Mouse (Mus musculus): ENCODE measurements around the gene Il17rb. TPM values are rescaled to one million over a fixed set of nuclear protein-coding genes. Genes with fewer than 3 reads are reported as not detected.
A peak's percentile ranks its signal among the peaks of the same experiment; 100 is the strongest.

The Il17rb gene
- polyA plus RNA-seq, 1 experiment: not detected

DNA sequence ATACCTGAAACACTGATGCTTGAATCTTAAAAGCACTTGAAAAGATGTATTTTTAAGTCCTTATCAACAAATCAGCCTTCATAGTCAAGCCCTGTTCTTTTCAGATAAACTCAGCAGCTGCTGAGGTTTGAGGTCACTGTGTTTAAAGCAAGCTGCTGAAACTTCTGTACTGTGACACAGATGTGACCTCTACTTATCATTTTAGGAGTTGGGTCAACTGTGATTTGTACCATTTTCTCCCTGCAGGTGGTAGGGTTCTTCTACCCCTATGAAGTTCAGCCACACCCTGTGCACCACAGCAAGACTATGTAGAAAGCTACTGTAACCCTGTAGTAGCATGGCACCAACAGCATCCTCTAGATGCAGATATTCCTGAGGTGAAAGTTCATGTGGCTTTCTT, 11.4 kb downstream of the Il17rb start:
- H3K4me3 ChIP-seq (ENCODE audit: insufficient read depth, low read length): no peak overlapping the region
- H3K4me1 ChIP-seq (ENCODE audit: control insufficient read depth, insufficient read depth, low read length): no peaks in the 10 kb centered on the region
- H3K27ac ChIP-seq (ENCODE audit: insufficient read depth, low read length): no peak overlapping the region
- TF ChIP-seq CTCF (IDR thresholded peaks at IDR 0.05; ENCODE audit: borderline replicate concordance, insufficient read depth, low read length) (no peak), POLR2A (IDR thresholded peaks at IDR 0.05; ENCODE audit: low read depth, low read length) (no peak)

DNA sequence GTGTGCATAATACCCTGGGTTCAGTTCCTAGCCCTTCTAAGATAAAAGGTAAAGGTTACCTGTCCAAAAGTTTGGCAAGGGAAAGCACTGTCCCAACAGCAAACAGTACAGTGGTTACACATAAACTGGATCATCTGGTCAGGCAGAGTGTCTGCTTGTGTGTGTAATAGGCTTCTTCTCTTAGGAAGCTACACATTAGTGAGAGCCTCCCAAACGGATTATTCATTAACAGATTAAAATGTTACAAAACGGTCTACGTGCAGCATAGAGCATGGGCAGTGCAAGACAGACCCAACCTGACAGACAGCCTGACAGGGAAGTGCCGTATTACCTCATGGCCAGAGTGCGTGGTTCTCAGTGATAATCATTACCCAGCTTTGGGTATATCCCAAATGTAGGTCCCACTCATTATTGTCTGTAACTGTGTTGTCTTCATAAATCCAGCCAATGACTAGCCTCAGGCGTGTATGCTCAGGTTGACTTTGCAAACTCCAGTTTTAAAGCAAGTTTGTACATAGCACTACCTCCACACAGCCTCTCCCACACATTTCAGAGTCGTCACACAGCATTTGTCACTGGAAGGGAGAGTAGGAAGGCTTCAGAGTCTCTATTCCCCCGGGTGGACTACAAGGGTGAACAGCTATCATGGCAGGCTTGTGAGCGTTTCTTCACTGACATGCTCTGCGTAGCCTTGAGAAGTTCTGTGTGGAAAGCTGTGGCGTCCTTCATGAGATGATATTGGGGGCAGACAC, 12.5 kb downstream of the Il17rb start:
- TF ChIP-seq CTCF (IDR thresholded peaks at IDR 0.05; ENCODE audit: borderline replicate concordance, insufficient read depth, low read length) (no peak), POLR2A (IDR thresholded peaks at IDR 0.05; ENCODE audit: low read depth, low read length) (no peak)
- Histone ChIP-seq H3K4me3 (ENCODE audit: insufficient read depth, low read length) (no peak overlapping the region), H3K27ac (ENCODE audit: insufficient read depth, low read length) (no peak overlapping the region), H3K4me1 (ENCODE audit: control insufficient read depth, insufficient read depth, low read length) (no peaks in the 10 kb centered on the region)

DNA sequence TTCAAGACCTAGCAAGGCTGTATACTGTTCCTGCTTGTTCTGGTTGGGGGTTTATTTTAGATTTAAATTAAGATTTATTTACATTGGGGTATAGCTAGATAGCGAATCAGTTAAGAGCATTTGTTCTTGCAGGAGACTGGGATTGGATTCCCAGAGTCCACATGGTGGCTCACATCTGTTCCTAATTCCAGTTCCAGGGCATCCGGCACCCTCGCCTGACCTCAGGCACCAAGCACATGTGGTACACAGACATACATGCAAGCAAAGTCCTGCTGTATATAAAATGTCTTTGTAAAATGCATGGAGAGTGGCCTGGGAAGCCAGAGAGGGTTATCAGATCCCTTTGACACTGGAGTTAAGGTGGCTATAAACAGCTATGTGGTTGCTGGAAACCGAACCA, 13.7 kb downstream of the Il17rb start:
- Histone ChIP-seq H3K4me1 (ENCODE audit: control insufficient read depth, insufficient read depth, low read length) (no peaks in the 10 kb centered on the region), H3K27ac (ENCODE audit: insufficient read depth, low read length) (no peak overlapping the region), H3K4me3 (ENCODE audit: insufficient read depth, low read length) (no peak overlapping the region)
- TF ChIP-seq POLR2A (IDR thresholded peaks at IDR 0.05; ENCODE audit: low read depth, low read length): no peak

DNA sequence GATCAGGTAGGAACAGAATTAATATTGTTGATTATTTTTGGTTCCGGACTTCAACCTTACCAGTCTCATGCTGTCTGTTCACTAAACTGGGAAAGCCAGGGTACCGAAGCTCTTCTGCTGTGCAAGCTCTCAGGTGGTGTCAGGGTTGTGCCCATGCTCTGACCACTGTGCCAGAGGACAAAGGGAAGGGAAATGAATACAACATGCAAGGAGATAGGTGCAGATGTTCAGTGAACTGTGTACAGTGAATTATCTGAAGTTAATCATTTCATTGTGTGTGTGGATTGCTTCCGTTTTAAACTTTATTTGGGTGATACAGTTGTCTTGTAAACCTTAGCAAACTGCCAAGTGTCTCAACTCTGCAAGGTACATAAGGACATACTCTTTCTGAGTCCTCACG, 20.4 kb downstream of the Il17rb start:
- H3K4me3 ChIP-seq (ENCODE audit: insufficient read depth, low read length): no peak overlapping the region
- H3K27ac ChIP-seq (ENCODE audit: insufficient read depth, low read length): no peak overlapping the region
- TF ChIP-seq CTCF (IDR thresholded peaks at IDR 0.05; ENCODE audit: borderline replicate concordance, insufficient read depth, low read length) (no peak), POLR2A (IDR thresholded peaks at IDR 0.05; ENCODE audit: low read depth, low read length) (no peak)
- H3K4me1 ChIP-seq (ENCODE audit: control insufficient read depth, insufficient read depth, low read length): no peaks in the 10 kb centered on the region

DNA sequence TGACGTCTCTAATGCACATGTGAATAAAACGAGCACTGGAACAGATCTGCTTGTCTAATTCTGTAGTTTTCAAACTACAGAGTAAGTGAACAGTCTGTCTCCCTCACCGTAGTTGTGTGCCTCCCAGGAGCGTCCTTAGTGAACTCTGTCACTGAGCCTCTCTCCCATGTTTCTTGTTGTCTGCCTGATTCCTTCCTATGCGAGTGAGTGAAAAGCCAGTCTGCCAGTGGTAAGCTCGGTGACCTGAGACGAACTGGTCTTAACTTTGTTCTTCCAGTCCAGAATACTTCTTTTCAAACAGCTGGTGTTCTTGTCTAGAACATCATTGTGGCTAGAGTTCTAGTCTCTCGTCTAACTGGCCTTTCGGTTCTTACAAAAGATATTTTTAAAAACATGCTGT, 21.0 kb downstream of the Il17rb start:
- TF ChIP-seq CTCF (IDR thresholded peaks at IDR 0.05; ENCODE audit: borderline replicate concordance, insufficient read depth, low read length): no peak
- TF ChIP-seq POLR2A (IDR thresholded peaks at IDR 0.05; ENCODE audit: low read depth, low read length): no peak
- Histone ChIP-seq H3K4me3 (ENCODE audit: insufficient read depth, low read length) (no peak overlapping the region), H3K27ac (ENCODE audit: insufficient read depth, low read length) (no peak overlapping the region), H3K4me1 (ENCODE audit: control insufficient read depth, insufficient read depth, low read length) (no peaks in the 10 kb centered on the region)

DNA sequence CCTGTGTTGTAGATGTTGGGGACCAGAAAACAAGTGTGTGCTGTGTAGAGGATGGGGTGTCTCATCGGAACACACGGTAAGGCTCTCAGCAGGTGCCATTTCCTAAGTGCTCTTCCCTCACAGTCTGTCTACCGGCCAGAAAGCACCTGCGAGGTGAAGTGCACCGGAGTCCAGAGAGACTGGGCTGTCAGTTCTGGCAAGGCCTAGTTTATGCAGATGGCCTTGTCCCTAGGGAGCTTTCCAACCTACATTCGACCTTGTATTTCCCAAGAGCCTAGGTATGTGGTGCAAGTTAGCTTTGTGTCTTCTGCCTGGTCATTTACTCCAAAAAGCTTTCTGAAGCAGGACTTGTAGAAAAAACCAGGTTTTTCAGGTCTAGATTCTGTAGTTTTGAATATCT, 21.4 kb downstream of the Il17rb start:
- Histone ChIP-seq H3K4me1 (ENCODE audit: control insufficient read depth, insufficient read depth, low read length) (no peaks in the 10 kb centered on the region), H3K27ac (ENCODE audit: insufficient read depth, low read length) (no peak overlapping the region), H3K4me3 (ENCODE audit: insufficient read depth, low read length) (no peak overlapping the region)
- TF ChIP-seq POLR2A (IDR thresholded peaks at IDR 0.05; ENCODE audit: low read depth, low read length) (no peak), CTCF (IDR thresholded peaks at IDR 0.05; ENCODE audit: borderline replicate concordance, insufficient read depth, low read length) (no peak)

DNA sequence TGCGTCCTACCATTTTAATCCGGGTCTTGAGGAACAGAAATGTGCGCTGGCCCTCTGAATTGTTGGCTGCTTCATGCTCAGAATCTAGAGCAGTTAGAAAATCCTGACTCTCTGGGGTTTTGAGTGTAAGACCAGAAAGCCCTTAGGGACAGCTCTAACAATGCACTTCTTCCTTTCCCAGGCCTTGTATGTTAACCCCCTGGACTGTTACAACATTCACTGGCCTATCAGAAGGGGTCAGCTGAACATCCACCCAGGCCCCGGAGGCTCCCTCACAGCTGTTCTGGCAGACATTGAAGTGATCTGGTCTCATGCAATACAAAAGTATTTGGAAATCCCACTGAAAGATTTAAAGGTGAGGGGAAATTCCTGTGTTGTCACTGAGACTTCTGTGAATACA, 22.6 kb downstream of the Il17rb start:
- Histone ChIP-seq H3K27ac (ENCODE audit: insufficient read depth, low read length) (no peak overlapping the region), H3K4me3 (ENCODE audit: insufficient read depth, low read length) (no peak overlapping the region), H3K4me1 (ENCODE audit: control insufficient read depth, insufficient read depth, low read length) (no peaks in the 10 kb centered on the region)
- no peak for TF ChIP-seq CTCF (IDR thresholded peaks at IDR 0.05; ENCODE audit: borderline replicate concordance, insufficient read depth, low read length)
- TF ChIP-seq POLR2A (IDR thresholded peaks at IDR 0.05; ENCODE audit: low read depth, low read length): no peak

DNA sequence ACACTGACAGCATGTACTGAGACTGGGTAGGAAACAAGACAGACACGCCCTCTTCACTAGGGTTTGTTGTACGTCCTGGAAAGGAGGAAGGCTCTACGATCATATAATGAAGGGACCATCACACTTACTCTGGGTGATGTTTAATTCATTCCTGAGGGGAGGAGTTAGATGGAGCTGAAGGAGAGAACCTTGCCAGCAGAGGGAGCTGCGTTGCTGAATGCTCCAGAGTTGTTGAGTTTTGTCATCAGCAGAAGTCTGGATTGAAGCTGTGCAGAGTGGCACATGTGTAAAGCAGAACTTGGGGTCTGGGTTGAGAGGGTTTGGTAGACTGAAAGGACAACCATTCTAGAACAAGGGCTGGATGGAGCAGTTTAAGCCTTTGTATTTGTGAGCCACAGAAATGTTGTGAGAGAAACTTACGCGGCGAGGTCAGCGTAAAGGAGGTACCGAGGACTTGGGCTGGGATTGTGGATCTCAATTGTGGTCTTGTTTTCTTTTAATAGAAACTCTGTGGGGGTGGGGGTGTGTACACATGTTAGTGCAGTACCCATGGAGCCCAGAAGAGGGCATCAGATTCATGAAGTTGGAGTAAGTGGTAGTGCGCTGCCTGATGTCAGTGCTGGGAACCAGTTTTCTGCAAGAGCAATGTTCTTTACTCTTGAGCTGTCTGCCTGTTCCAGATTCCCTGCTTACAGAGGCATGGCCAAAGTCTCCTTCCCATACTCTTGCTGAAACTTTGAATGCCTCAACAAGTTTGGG, 28.1 kb downstream of the Il17rb start:
- Histone ChIP-seq H3K4me1 (ENCODE audit: control insufficient read depth, insufficient read depth, low read length) (no peaks in the 10 kb centered on the region; the same call in 1 of the 2 replicates), H3K4me3 (ENCODE audit: insufficient read depth, low read length) (no peak overlapping the region), H3K27ac (ENCODE audit: insufficient read depth, low read length) (no peak overlapping the region)
- TF ChIP-seq POLR2A (IDR thresholded peaks at IDR 0.05; ENCODE audit: low read depth, low read length) (no peak), CTCF (IDR thresholded peaks at IDR 0.05; ENCODE audit: borderline replicate concordance, insufficient read depth, low read length) (no peak)

DNA sequence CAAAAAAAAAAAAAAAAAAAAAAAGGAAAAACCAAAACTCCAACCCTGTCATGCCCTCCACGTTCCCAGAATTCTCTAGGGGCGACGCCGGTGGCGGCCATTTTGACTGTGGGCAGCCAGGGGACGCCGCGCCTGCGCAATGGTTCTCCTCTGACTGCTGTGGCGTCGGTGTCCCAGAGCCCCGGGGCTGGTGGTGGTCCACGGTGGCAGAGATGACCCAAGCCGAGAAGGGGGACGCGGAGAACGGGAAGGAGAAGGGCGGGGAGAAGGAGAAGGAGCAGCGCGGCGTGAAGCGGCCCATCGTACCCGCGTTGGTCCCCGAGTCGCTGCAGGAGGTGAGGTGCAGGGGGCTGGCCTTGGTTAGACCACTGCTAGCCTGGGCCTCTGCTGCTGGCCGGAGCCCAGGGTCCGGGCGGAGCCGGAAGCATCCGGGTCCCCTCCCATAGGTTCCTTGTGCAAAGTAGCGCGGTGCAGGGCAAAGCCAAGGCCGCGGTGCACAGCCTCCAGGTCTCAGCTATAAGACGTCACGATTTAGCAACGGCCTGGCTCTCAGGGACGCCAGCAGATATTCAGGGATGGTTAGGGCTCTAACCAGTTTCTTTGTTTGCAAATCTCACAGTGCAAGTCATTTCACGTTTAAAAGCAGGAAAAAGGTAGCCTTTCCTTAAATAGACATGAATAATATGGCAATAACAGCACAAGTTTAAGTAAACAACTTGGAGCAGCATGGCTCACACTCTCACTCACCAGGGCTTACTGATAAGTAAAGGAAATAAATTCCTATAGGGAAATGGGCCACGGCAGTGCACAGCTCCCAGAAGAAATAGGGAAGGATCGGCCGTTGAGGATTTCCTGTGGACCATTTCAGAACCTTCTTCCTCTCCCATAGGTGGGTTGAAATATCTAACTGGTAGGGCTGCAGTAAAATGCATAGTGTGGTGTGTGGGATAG, 30.2 kb downstream of the Il17rb start, which contains the start of gene Actr8:
Gene Actr8 (plus strand): TSS at position 84 of the 951 bp plus-strand sequence.
- Histone ChIP-seq H3K4me3 (ENCODE audit: insufficient read depth, low read length) (peak within 1 kb of the TSS; percentile 81), H3K4me1 (ENCODE audit: control insufficient read depth, insufficient read depth, low read length) (no peaks in the 10 kb centered on the region; the same call in 1 of the 2 replicates), H3K27ac (ENCODE audit: insufficient read depth, low read length) (peak within 1 kb of the TSS; percentile 95)
- TF ChIP-seq CTCF (IDR thresholded peaks at IDR 0.05; ENCODE audit: borderline replicate concordance, insufficient read depth, low read length) (no peak), POLR2A (IDR thresholded peaks at IDR 0.05; ENCODE audit: low read depth, low read length) (peak; percentile 76)
